Mouse (Mus musculus): ENCODE results near the gene Coro1a. TPM values are rescaled to one million over a fixed set of nuclear protein-coding genes. Genes with fewer than 3 reads are reported as not detected.
"Not testable (repeated sequence)": the region's sequence is repeated elsewhere in the genome, so short reads cannot be mapped to it uniquely, and the experiment has no call there.

Gene Coro1a
- total RNA-seq, 2 experiments from 2014 or later = 7.8 to 9.9 TPM

DNA sequence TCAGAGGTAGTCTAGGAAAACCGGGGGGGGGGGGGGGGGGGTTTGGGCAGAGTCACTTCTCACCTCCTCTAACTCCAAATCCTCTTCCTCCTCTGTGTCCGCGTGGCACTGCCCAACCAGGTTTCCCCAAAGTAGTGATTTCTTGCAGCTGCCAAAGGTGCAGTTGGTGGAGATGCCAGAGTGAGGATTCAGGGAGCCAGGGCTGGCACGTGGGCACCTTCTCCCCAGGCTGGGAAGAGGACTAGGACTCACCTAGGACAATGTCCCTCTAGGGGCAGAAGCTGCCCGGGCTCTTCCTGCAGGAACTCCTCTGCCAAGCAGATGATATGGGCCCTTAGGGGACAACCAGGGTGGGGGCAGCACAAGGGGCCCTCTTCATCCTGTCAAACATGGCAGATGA, 15.9 kb downstream of the Coro1a start:
- DNase-seq = no peak
- intact Hi-C loops (cut with DNase I) = no loop called here

DNA sequence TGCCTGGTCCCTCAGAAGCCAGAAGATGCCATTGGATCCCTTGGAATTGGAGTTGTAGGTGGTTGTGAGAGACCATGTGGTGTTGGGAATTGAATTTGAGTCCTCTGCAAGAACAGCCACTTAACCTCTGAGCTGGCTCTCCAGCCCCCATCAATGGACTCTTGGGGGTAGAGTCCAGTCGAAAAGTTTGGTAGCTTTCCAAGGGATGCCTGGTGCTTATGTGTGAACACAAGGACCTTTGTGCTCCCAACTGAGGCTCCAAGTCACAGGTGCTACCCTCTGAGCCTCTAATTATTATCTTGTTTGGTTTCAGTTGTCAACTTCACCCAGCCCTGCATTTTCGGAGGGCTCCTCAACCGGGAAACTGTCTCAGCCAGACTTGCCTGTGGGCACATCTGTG, 16.9 kb downstream of the Coro1a start:
- DNase-seq = no peak
- intact Hi-C loops (cut with DNase I) = no loop called here

- DNase-seq = no peak
These were observed 18.6 kb downstream of the Coro1a start for GRCm38 (mm10) chr7:126689021-126689420.

DNA sequence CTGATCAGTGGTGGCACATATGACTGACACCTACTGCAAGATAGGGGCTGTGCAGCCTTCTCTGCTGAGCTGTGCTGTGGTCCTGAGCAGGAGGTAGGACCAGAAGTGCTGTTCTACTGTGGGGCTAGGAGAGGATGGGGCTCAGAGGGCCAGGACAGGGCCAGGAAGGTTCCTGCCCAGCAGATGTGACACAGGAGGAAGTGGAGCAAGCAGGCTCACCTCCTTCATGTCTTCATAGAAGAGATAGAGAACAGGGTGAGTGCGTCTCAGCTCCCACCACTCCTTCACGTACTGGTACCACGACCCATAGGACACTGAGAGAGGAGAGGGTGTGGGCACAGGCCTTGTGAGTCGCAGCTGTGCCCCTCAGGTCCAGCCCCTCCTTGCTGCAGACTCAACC, 19.4 kb downstream of the Coro1a start:
- DNase-seq; intact Hi-C loops (cut with DNase I): not testable (repeated sequence)

More at GRCm38 (mm10) chr7:126689021-126689420, 18.6 kb downstream of the Coro1a start:
- intact Hi-C loops (cut with DNase I) = no loop called here

DNA sequence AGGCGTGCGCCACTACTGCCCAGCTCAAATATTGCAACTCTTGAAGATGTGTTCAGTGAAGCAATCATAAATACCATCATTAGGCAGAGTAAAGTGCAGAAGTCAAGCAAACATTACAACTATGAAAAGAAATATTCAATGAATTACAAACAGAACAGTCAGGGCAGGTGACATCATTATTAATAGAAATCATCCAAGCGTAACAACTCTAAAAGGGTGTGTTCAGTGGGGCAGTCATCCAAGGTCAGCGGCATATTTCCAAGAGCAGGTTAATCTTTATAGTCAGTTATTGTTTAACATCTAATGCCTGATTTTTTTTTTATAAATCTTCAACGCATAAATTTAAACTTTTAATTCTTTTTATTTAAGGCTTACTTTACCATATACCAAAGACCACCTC, 26.4 kb downstream of the Coro1a start:
- intact Hi-C loops (cut with DNase I) = no loop called here

GRCm38 (mm10) chr7:126679683-126680082, 27.9 kb downstream of the Coro1a start:
- no peak for DNase-seq
- intact Hi-C loops (cut with DNase I) = no loop called here

More for the DNA sequence above, 26.4 kb downstream of the Coro1a start:
- DNase-seq = no peak

DNA sequence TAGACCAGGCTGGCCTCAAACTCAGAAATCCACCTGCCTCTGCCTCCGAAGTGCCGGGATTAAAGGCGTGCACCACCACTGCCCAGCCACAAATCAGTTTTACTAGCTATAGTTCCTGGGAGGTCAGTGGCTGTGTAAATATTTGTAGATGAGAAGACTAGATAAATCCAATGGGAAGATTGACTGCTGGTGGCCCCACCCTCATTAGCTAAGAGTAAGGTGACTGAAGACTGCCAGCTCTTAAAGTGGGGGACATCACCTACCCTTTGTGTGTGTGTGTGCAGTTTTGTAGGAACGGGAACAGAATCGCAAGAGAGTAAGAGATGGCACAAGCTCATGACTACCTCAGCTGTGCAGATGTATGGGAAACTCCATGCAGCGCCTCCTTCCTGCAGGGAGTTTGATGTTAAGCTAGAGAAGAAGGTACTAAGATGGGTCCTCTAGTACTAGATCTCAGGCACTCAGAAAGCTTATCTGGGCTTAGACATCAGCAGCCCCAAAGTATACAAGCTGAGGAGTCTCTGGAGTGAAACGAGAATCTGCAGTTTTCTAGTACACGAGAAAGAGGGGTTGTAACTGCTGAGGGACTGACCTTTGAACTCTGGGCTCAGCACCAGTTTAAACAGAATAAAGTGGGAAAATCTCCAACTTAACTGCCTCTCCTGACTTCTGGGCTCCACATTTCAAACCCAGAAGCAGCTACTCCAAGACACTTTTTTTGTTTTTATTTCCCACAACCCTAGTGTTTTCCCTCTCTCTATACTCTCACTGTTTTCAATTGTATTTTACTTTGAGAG, 28.8 kb downstream of the Coro1a start:
- no peak for DNase-seq
- intact Hi-C loops (cut with DNase I) = no loop called here

DNA sequence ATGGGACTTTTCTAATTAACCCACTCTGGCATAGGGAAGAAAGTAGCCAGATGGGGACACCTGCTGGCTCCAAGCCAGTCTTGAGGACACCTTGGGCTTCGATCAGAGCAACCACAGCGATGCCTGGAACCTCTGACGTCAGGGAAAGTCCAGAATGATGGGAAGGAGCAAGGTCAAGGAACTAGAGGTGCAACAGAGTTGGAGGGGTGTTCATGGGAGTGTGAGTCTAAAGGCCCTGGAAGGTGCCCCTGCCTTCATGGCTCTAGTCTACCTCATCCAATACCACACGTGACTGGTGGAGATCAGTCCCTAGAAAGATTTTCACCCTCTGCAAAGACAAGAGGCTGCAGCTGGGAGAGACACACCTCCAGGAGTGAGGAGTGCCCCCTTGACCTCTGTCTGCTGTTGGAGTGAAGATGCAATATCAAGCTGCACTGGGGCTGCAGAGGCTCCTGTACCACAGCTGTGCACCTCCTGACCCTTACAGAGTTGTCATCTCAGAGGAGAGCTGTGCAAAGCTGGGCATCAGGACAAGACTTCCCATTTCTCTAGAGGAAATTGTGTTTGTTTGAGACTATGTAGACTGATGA, 30.9 kb downstream of the Coro1a start:
- intact Hi-C loops (cut with DNase I) = no loop called here
- no peak for DNase-seq

- intact Hi-C loops (cut with DNase I) = no loop called here
These were observed 31.4 kb downstream of the Coro1a start, which contains the start of gene Sult1a1 for GRCm38 (mm10) chr7:126676207-126676606. TSS of gene Sult1a1 (minus strand) at chr7:126676432.

GRCm38 (mm10) chr7:126675104-126675503, 32.5 kb downstream of the Coro1a start:
- DNase-seq = no peak
- intact Hi-C loops (cut with DNase I) = no loop called here

More at GRCm38 (mm10) chr7:126676207-126676606, 31.4 kb downstream of the Coro1a start, which contains the start of gene Sult1a1:
- peak; percentile 72 to 80 for DNase-seq

GRCm38 (mm10) chr7:126672111-126672510, 35.5 kb downstream of the Coro1a start:
- no peak for DNase-seq
- intact Hi-C loops (cut with DNase I) = no loop called here

DNA sequence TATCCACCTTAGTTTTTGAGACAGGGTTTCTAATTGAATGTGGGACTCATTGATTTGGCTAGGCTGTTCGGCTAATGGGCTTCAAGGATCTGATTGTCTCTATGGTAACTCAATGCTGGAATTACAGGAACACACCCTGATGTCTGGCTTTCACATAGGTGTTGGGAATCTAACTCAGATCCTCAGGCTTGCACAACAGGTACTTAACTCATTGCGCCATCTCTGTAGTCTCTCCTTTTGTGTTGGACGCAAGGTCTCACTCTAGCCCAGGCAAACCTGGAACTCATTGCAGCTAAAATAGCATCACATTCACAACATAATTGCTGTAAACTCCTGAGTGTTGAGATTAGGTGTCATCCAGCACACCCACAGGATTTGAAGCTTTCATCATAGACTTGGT, 37.4 kb downstream of the Coro1a start:
- intact Hi-C loops (cut with DNase I) = no loop called here
- no peak for DNase-seq

DNA sequence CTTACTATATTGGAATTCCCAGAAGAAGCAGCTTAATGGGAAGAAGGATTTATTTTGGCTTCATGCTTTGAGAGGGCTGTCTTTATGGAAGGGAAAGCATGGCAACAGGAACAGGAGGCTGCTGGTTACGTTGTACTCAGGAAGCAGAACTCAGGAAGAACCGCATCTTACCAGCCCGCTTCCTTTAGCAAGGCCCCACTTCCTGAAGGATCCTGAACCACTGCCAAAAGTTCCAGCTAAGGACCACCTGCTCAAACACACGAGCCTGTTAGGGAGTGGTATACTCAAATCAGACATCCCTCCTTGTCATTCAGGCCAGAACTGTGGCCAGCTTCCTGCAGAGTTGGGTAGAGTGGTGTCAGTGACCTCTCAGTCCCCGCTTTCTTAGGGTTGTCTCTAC, 39.1 kb downstream of the Coro1a start:
- intact Hi-C loops (cut with DNase I) = no loop called here
- no peak for DNase-seq

- no peak for DNase-seq
- intact Hi-C loops (cut with DNase I) = no loop called here
These were observed 40.0 kb downstream of the Coro1a start for GRCm38 (mm10) chr7:126667495-126668090.

DNA sequence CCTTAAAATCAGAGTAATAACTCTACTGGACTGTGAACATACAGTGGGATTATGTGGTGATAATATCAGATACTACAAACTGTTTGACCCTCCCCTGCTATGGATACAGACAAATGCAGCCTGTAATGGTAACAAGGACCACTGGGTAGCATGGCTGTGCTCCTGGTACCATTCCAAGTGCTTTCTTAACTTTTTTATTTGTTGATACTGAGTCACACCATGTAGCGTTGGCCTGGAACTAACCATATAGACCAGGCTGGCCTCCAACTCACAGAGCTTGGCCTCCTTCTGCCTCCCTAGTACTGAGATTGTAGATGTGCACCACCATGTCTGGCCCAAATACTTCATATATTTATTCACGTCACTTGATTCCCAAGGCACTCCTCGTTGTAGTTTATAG, 42.3 kb downstream of the Coro1a start:
- intact Hi-C loops (cut with DNase I) = no loop called here
- peak in 1 of 2 experiments; percentile 32 for DNase-seq

DNA sequence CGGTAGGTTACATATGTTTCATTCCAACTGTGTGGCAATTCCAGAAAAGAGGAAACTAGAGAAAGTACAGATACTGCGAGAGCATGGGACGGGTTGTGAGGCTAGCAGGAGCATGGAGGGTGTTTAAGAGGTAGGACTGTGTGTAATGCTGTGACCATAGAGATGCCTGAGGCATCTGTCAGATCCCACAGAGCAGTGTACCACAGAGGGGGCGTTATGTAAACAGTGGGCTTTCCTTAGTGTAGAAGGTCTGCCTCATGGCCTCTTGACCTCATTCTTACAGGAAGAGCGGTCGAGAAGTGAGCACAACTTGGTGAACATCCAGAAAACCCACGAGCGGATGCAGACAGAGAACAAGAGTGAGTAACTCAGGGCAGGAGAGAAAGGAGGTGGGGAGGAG, 43.9 kb downstream of the Coro1a start:
- intact Hi-C loops (cut with DNase I) = no loop called here
- no peak for DNase-seq

GRCm38 (mm10) chr7:126659771-126660170, 47.8 kb downstream of the Coro1a start:
- intact Hi-C loops (cut with DNase I) = no loop called here
- no peak for DNase-seq

GRCm38 (mm10) chr7:126657522-126657921, 50.1 kb downstream of the Coro1a start:
- intact Hi-C loops (cut with DNase I) = no loop called here
- no peak for DNase-seq

GRCm38 (mm10) chr7:126655695-126656094, 51.9 kb downstream of the Coro1a start:
- intact Hi-C loops (cut with DNase I) = no loop called here
- no peak for DNase-seq

- intact Hi-C loops (cut with DNase I) = no loop called here
- no peak for DNase-seq
These were observed 53.6 kb downstream of the Coro1a start for GRCm38 (mm10) chr7:126653991-126654390.

- DNase-seq = no peak
- intact Hi-C loops (cut with DNase I) = no loop called here
These were observed 56.7 kb downstream of the Coro1a start for GRCm38 (mm10) chr7:126650852-126651251.

Measured in heart, postnatal 36 days (tissue).